Mouse (Mus musculus): ENCODE measurements around the gene Ddx39b. TPM values are rescaled to one million over a fixed set of nuclear protein-coding genes. Genes with fewer than 3 reads are reported as not detected.

Gene Ddx39b
- polyA plus RNA-seq, 1 experiment from 2014 or later = 321 TPM

GRCm38 (mm10) chr17:35219601-35220041, 21.9 kb upstream of the Ddx39b start:
- ChIA-PET CTCF (interaction anchor here (1.2 kb wide), 1 partner anchor 11 kb away, joined by 4 read pairs; no protein-coding TSS in a partner anchor), POLR2A (interaction anchor here (1.1 kb wide), 1 partner anchor 49 kb away, joined by 3 read pairs; no protein-coding TSS in a partner anchor)
- no peak for TF ChIP-seq CTCF (IDR thresholded peaks at IDR 0.05)
- DNase-seq (ENCODE audit: low read depth, low spot score) (no peak), ATAC-seq (no peak)
- in situ Hi-C loops (cut with MboI; ENCODE audit: low pct_unique_long_range_greater_than_20kb) = no loop called here
- no peaks in the 10 kb centered on the region for H3K27me3 ChIP-seq

- in situ Hi-C loops (cut with MboI; ENCODE audit: low pct_unique_long_range_greater_than_20kb) = no loop called here
- peak; percentile 18 for ATAC-seq
- no peak for TF ChIP-seq CTCF (IDR thresholded peaks at IDR 0.05)
- DNase-seq (ENCODE audit: low read depth, low spot score) = no peak
- no peaks in the 10 kb centered on the region for H3K27me3 ChIP-seq
- ChIA-PET CTCF (interaction anchor here (1.2 kb wide), 1 partner anchor 11 kb away, joined by 4 read pairs; no protein-coding TSS in a partner anchor), POLR2A (interaction anchor here (1.1 kb wide), 1 partner anchor 50 kb away, joined by 3 read pairs; no protein-coding TSS in a partner anchor)
Measured at GRCm38 (mm10) chr17:35220156-35220952, 21.2 kb upstream of the Ddx39b start, which contains the start of gene Gm16181. TSS of gene Gm16181 (plus strand) at chr17:35220834.

DNA sequence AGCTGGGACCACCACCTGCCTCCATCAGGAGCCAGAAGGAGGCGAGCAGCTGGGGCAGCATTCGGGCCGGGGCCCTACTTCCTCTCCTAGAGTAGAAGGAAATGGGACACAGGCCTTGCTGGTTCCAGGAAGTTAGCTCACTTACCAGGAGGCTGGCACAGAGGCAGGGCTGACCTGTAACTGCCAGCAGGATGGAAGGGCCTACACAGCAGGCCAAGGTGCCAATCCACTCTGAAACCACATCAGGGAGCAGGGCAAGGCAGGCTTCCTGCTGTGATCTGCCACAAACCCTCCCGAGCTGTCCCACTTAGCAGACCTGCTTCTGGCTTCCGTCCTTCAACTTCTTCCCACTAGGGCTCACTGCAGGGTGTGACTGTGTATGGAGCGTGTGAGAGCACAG, 19.2 kb upstream of the Ddx39b start:
- POLR2A ChIA-PET = no interaction called here
- CTCF ChIA-PET = interaction anchor here (20.7 kb wide), 1 partner anchor 51 kb away, joined by 239 read pairs; the partner anchor contains the start of gene Aif1
- ATAC-seq = no peak
- no peak for DNase-seq (ENCODE audit: low read depth, low spot score)
- TF ChIP-seq CTCF (IDR thresholded peaks at IDR 0.05) = no peak
- in situ Hi-C loops (cut with MboI; ENCODE audit: low pct_unique_long_range_greater_than_20kb) = no loop called here
- H3K27me3 ChIP-seq = no peaks in the 10 kb centered on the region

DNA sequence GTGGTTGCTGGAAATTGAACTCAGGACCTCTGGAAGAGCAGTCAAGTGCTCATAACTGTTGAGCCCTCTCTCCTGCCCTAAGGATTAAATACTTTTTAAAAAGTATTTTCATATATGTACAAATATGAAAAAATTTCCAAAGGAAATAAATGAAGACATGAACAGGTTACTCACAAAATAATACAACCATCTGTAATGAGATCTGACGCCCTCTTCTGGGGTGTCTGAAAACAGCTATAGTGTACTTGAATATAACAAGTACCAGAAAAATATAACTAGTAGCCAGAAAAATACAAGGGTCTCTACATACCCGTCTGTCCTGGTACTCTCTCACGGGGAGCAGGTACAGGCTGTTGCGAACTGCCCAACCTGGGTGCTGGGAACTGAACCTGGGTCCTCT, 16.9 kb upstream of the Ddx39b start:
- in situ Hi-C loops (cut with MboI; ENCODE audit: low pct_unique_long_range_greater_than_20kb) = no loop called here
- ChIA-PET CTCF (interaction anchor here (20.7 kb wide), 1 partner anchor 54 kb away, joined by 239 read pairs; the partner anchor contains the start of gene Aif1), POLR2A (no interaction called here)
- DNase-seq (ENCODE audit: low read depth, low spot score) (no peak), ATAC-seq (no peak)
- no peak for TF ChIP-seq CTCF (IDR thresholded peaks at IDR 0.05)
- no peaks in the 10 kb centered on the region for H3K27me3 ChIP-seq

DNA sequence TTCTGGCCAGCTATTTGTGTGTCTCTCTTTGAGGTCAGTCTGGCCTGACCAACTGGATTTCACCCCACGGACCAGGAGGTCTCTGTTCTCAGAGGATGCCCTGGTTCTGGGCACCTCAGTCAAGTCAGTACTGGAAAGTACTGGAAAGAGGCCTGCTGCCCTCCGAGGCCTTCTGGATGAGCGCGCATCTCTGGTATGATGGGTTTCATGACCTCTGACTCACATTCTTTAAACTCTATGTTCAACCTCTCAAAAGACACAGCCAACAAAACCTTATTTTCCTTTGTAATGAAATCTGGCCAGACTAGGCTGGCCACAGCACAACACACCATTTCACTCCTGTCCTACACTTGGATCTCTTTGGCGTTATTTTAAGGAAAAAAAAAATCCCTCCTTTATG, 16.1 kb upstream of the Ddx39b start:
- no peak for TF ChIP-seq CTCF (IDR thresholded peaks at IDR 0.05)

GRCm38 (mm10) chr17:35226561-35227046, 14.9 kb upstream of the Ddx39b start:
- no peak for TF ChIP-seq CTCF (IDR thresholded peaks at IDR 0.05)
- CTCF ChIA-PET = interaction anchor here (0.8 to 20.7 kb wide), 2 partner anchors 48 to 56 kb away, joined by 3 to 239 read pairs; partner anchors contain the start of gene Aif1
- H3K27me3 ChIP-seq = no peaks in the 10 kb centered on the region
- ATAC-seq = no peak
- in situ Hi-C loops (cut with MboI; ENCODE audit: low pct_unique_long_range_greater_than_20kb) = no loop called here
- DNase-seq (ENCODE audit: low read depth, low spot score) = no peak
- POLR2A ChIA-PET = no interaction called here

More for the DNA sequence above, 16.1 kb upstream of the Ddx39b start:
- in situ Hi-C loops (cut with MboI; ENCODE audit: low pct_unique_long_range_greater_than_20kb) = no loop called here
- H3K27me3 ChIP-seq = no peaks in the 10 kb centered on the region
- ChIA-PET POLR2A (no interaction called here), CTCF (interaction anchor here (0.9 to 20.7 kb wide), 2 partner anchors 47 to 55 kb away, joined by 3 to 239 read pairs; partner anchors contain the start of gene Aif1)
- ATAC-seq = no peak
- DNase-seq (ENCODE audit: low read depth, low spot score) = no peak

DNA sequence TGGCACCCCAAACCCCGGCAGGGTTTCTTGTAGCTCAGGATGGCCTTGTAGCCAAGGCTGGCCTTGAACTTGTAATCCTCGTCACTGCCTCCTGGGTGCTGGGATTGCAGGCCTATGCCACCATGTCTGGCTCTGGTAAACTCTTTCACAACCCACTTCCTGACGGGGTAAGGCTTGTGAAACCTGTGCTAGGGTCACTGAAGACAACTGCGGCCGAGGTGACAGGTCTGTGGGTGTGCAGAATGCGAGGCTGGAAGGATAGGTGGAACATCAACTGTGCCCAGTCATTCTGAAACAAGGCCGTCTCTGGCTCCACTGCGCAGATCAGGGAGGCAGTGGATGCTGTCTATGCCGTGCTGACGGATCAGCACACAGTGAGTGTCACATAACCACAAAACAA, 10.5 kb upstream of the Ddx39b start:
- ChIA-PET POLR2A (interaction anchor here (0.6 kb wide), 1 partner anchor 44 kb away, joined by 3 read pairs; no protein-coding TSS in a partner anchor), CTCF (interaction anchor here (0.7 to 20.7 kb wide), 11 partner anchors 8 to 60 kb away, joined by 3 to 239 read pairs (median 4); partner anchors contain the start of genes Aif1 and Ddx39b)
- TF ChIP-seq CTCF (IDR thresholded peaks at IDR 0.05) = no peak
- no peak for DNase-seq (ENCODE audit: low read depth, low spot score)
- in situ Hi-C loops (cut with MboI; ENCODE audit: low pct_unique_long_range_greater_than_20kb) = loop anchor here (5.0 to 10.0 kb wide), 2 partner anchors 64 to 216 kb away; partner anchors contain the start of gene Vwa7
- no peaks in the 10 kb centered on the region for H3K27me3 ChIP-seq
- no peak for ATAC-seq

DNA sequence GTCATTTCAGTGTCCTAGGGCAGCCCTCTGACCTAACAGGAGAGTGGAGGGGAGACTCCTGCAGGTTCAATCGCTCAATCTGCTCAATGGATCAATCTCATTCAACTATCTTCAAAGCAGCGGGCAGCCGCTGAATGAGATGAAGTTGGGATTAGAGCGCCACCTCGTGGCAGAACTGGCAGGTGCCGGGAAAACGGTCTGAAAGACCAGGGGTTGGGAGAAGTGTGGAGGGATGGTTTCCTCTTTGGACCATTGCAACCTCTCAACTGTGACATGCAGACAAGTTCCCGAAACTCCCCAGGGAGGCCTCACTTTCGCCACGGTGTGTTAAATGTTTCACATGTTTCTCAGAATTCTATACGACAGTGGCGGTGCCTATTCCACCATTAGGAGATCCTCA, 9.5 kb upstream of the Ddx39b start:
- in situ Hi-C loops (cut with MboI; ENCODE audit: low pct_unique_long_range_greater_than_20kb) = loop anchor here (5.0 to 10.0 kb wide), 2 partner anchors 65 to 217 kb away; partner anchors contain the start of gene Vwa7
- CTCF ChIA-PET = interaction anchor here (0.7 to 20.7 kb wide), 11 partner anchors 9 to 72 kb away, joined by 3 to 239 read pairs (median 4); partner anchors contain the start of genes Aif1 and Ddx39b

GRCm38 (mm10) chr17:35232659-35233058, 8.9 kb upstream of the Ddx39b start:
- in situ Hi-C loops (cut with MboI; ENCODE audit: low pct_unique_long_range_greater_than_20kb) = loop anchor here (5.0 to 10.0 kb wide), 2 partner anchors 65 to 218 kb away; partner anchors contain the start of gene Vwa7
- ChIA-PET POLR2A (interaction anchor here (1.0 to 1.4 kb wide), 2 partner anchors 10 to 58 kb away, joined by 4 to 7 read pairs; no protein-coding TSS in a partner anchor), CTCF (interaction anchor here (0.7 to 20.7 kb wide), 10 partner anchors 8 to 73 kb away, joined by 3 to 239 read pairs (median 4); partner anchors contain the start of genes Aif1 and Ddx39b)
- no peaks in the 10 kb centered on the region for H3K27me3 ChIP-seq
- DNase-seq (ENCODE audit: low read depth, low spot score) (no peak), ATAC-seq (no peak)
- TF ChIP-seq CTCF (IDR thresholded peaks at IDR 0.05) = no peak

More for the DNA sequence above, 9.5 kb upstream of the Ddx39b start:
- POLR2A ChIA-PET = interaction anchor here (1.0 to 1.4 kb wide), 2 partner anchors 11 to 57 kb away, joined by 4 to 7 read pairs; no protein-coding TSS in a partner anchor
- H3K27me3 ChIP-seq = no peaks in the 10 kb centered on the region
- no peak for ATAC-seq
- no peak for DNase-seq (ENCODE audit: low read depth, low spot score)
- TF ChIP-seq CTCF (IDR thresholded peaks at IDR 0.05) = no peak

All from Patski (cell line).